Mouse (Mus musculus) neural tube, embryonic 13.5 days (tissue): ENCODE results near the gene Ptk7. TPM values are rescaled to one million over a fixed set of nuclear protein-coding genes. Genes with fewer than 3 reads are reported as not detected.
A peak's percentile ranks its signal among the peaks of the same experiment; 100 is the strongest.

Source experiments
- ATAC-seq: fragments of 200-750 bp; cut with Nextera tagmentation; 2 replicates; pipeline ENCODE4 v1.8.0; 2017; ENCODE audit warnings: low read depth, mild to moderate bottlenecking, moderate TSS enrichment, moderate library complexity
- H3K27ac ChIP-seq: fragments of 300-500 bp; sonication (generic); replicated peaks from 2 replicates; pipeline ENCODE4 v1.5.1; 2015; ENCODE audit warnings: moderate library complexity, mild to moderate bottlenecking, inconsistent platforms
- H3K27me3 ChIP-seq: fragments of 300-500 bp; sonication (generic); 2 replicates; pipeline ENCODE4 v1.6.1; 2015; ENCODE audit warnings: mild to moderate bottlenecking, inconsistent platforms
- H3K36me3 ChIP-seq: fragments of 300-500 bp; sonication (generic); 2 replicates; pipeline ENCODE4 v1.6.1; 2015; ENCODE audit warnings: mild to moderate bottlenecking, inconsistent platforms
- H3K4me1 ChIP-seq: fragments of 300-500 bp; sonication (generic); replicated peaks from 2 replicates; pipeline ENCODE4 v1.6.1; 2015; ENCODE audit warnings: inconsistent platforms
- H3K4me2 ChIP-seq: fragments of 300-500 bp; sonication (generic); 2 replicates; pipeline ENCODE4 v1.6.1; 2015; ENCODE audit warnings: inconsistent platforms, mild to moderate bottlenecking, moderate library complexity
- H3K4me3 ChIP-seq: fragments of 300-500 bp; sonication (generic); 2 replicates; pipeline ENCODE4 v1.5.1; 2015; ENCODE audit warnings: mild to moderate bottlenecking, inconsistent platforms
- H3K9ac ChIP-seq: fragments of 300-500 bp; sonication (generic); 2 replicates; pipeline ENCODE4 v1.6.1; 2015; ENCODE audit warnings: moderate library complexity, mild to moderate bottlenecking, inconsistent platforms
- H3K9me3 ChIP-seq: fragments of 300-500 bp; sonication (generic); 2 replicates; pipeline ENCODE4 v1.6.1; 2016; ENCODE audit warnings: inconsistent platforms
- WGBS: fragments of 180-500 bp; shearing (Covaris S2); methylation state at CpG from one replicate; pipeline ENCODE4 v1.1.7; 2015; 5-methylcytosine and 5-hydroxymethylcytosine counted together
- polyA plus RNA-seq: library from polyadenylated mRNA; unstranded; fragments of >200 nt; fragmentation: Nextera tagmentation; extraction: Ambion mirVana; gene quantifications from 2 replicates; pipeline ENCODE4 v1.2.1, GENCODE M21; 2015

The Ptk7 gene
- polyA plus RNA-seq, 1 experiment from 2014 or later, result 38.7 TPM

GRCm38 (mm10) chr17:46618394-46618768, 10.9 kb downstream of the Ptk7 start:
- no peak overlapping the region for H3K4me3 ChIP-seq
- no peak for ATAC-seq
- H3K27me3 ChIP-seq, result no peaks in the 10 kb centered on the region
- peaks cover 73% of the 10 kb centered on the region for H3K4me1 ChIP-seq
- peak overlapping the region; percentile 60 for H3K9ac ChIP-seq
- no peaks in the 10 kb centered on the region for H3K9me3 ChIP-seq
- 9% methylated on average over 6 of the region's 6 CpGs for WGBS
- H3K27ac ChIP-seq, result peak overlapping the region; percentile 84
- no peaks in the 10 kb centered on the region for H3K36me3 ChIP-seq
- H3K4me2 ChIP-seq, result peak overlapping the region; percentile 36

DNA sequence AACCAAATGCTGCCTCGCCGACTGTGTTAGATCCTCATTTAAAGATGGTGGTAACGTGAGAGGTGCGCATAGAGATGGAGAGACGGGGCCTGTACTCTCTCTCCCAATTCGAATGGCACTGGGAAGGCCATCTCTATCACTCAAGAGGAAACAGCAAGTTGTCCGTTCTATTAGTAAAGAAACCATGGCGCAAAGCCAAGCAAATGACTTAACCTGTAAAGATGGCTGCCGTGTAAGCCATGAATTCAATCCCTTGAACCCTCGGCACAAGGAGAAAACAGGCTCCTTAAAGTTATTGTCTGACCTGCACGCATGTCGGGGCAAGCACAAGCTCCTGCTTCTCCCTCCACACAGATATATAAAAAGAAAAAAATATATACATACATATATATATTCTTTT, 11.5 kb downstream of the Ptk7 start:
- H3K27me3 ChIP-seq, result no peaks in the 10 kb centered on the region
- ATAC-seq, result no peak
- no peak overlapping the region for H3K4me3 ChIP-seq
- H3K9me3 ChIP-seq, result no peaks in the 10 kb centered on the region
- H3K4me1 ChIP-seq, result peaks cover 75% of the 10 kb centered on the region
- H3K27ac ChIP-seq, result peak overlapping the region; percentile 84; the same call in 1 of the 2 replicates
- no peak overlapping the region for H3K9ac ChIP-seq
- no peaks in the 10 kb centered on the region for H3K36me3 ChIP-seq
- H3K4me2 ChIP-seq, result peak overlapping the region; percentile 36
- WGBS, result 29% methylated on average over 12 of the region's 12 CpGs

DNA sequence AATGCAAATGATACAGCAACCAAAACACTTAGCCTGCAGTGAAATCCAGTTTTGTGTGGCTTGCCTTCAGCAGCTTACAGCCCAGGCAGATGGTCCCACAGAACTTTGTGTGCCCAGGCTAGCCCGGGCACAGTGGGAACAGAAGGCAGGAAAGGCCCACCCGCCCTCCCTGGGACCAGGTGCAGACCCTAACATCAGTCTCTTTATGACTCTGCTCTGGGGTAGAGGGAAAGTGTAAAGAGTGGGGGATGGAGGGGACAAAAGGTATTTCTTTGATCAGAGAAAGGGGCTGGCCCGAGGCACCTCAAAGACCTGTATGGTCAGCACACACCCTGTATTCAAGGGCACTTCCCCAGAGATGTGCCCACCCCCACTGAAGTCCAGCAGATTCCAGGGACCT, 16.1 kb downstream of the Ptk7 start:
- Histone ChIP-seq H3K27me3 (no peaks in the 10 kb centered on the region), H3K9ac (no peak overlapping the region), H3K36me3 (no peaks in the 10 kb centered on the region), H3K27ac (no peak overlapping the region), H3K4me2 (no peak overlapping the region), H3K4me1 (peaks cover 65% of the 10 kb centered on the region), H3K9me3 (no peaks in the 10 kb centered on the region), H3K4me3 (no peak overlapping the region)
- WGBS, result 12% methylated on average over 3 of the region's 3 CpGs
- ATAC-seq, result no peak

DNA sequence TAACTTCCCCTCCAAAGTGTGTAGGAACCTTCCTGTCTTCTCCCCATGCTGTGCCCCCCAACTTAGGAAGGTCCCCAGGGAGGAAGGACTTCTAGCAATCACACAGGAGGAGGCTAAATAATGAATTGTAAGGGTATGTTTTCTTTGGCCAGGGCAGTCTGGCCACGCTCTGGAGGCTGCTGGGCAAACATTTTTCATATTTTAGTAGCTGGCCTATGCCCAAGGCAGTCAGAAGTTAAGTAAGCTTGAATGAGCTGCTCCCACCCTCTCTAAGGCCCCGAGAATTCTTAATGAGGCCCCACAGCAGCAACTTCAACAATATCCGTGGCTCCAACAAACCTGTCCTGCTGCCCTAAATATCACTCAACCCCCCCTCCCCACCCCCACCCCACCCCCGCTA, 16.5 kb downstream of the Ptk7 start:
- 13% methylated on average over 4 of the region's 4 CpGs for WGBS

GRCm38 (mm10) chr17:46612189-46612588, 17.1 kb downstream of the Ptk7 start:
- Histone ChIP-seq H3K4me2 (no peak overlapping the region), H3K9me3 (no peaks in the 10 kb centered on the region), H3K4me3 (no peak overlapping the region), H3K9ac (no peak overlapping the region), H3K27ac (no peak overlapping the region), H3K27me3 (no peaks in the 10 kb centered on the region), H3K36me3 (no peaks in the 10 kb centered on the region), H3K4me1 (peaks cover 65% of the 10 kb centered on the region)
- no peak for ATAC-seq
- 42% methylated on average over 2 of the region's 2 CpGs for WGBS

More for the DNA sequence above, 16.5 kb downstream of the Ptk7 start:
- no peak overlapping the region for H3K9ac ChIP-seq
- H3K27ac ChIP-seq, result no peak overlapping the region
- 0 out of 2 replicates have a peak overlapping the region, but pooled peaks have one; percentile 6 for H3K4me2 ChIP-seq
- H3K4me1 ChIP-seq, result peaks cover 65% of the 10 kb centered on the region
- ATAC-seq, result no peak
- H3K27me3 ChIP-seq, result no peaks in the 10 kb centered on the region
- H3K4me3 ChIP-seq, result no peak overlapping the region
- H3K36me3 ChIP-seq, result no peaks in the 10 kb centered on the region
- no peaks in the 10 kb centered on the region for H3K9me3 ChIP-seq

DNA sequence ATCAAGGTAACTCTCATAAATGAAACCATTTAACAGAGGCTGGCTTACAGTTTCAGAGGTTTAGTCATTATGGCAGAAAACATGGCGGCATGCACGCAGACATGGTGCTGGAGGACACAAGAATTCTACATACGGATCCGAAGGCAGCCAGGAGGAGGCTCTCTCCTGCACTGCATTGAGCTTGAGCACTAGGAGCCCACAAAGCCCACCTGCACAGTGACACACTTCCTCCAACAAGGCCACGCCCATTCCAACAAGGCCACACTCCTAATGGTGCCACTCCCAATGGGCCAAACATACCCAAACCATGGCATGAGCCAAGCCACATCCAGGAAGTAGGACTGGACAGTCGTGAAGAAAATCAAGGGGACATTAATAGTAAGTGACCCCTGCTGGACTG, 18.0 kb downstream of the Ptk7 start:
- Histone ChIP-seq H3K36me3 (no peaks in the 10 kb centered on the region), H3K4me1 (peaks cover 63% of the 10 kb centered on the region), H3K27ac (no peak overlapping the region), H3K9ac (no peak overlapping the region), H3K27me3 (no peaks in the 10 kb centered on the region), H3K4me3 (no peak overlapping the region), H3K9me3 (no peaks in the 10 kb centered on the region), H3K4me2 (no peak overlapping the region)
- ATAC-seq, result no peak
- WGBS, result 97% methylated on average over 6 of the region's 6 CpGs

DNA sequence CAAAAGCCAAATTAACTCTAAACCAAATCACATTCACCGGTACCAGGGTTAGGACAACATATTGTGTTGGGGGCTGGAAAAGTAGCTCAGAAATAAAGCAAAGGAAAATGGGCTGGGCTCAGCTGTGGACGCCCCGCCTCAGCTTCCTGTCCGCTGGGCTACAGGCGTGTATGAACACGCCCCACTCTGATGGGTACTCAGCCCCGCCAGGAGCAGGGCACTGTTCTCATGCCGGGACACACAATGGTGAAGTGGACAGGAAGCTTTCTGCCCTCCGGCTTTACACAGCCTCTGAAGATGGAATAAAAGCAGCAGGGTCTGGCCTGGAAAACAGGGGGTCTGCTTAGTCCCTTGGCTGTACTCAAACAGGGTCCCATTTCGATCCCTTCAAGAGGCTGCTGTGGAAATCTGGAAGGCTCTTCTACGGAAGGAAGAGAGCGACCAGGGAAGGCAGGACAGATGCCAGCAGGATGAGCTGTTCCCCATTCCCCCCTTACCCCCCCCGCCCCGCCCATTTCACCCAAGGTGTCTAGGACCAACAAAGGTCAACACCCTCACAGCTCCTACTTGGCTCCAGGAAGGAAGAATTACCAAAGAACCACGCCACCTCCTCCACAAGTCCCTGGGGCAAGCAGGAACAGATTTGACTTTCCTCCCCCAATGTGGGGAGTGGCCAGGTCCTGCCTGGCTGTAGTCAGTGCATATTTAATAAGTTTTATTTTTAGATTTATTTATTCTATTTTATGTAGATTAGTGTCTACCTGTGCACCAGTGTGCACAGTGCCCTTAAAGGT, 19.4 kb downstream of the Ptk7 start:
- no peaks in the 10 kb centered on the region for H3K36me3 ChIP-seq
- no peak overlapping the region for H3K4me3 ChIP-seq
- no peaks in the 10 kb centered on the region for H3K27me3 ChIP-seq
- no peak overlapping the region for H3K9ac ChIP-seq
- H3K4me1 ChIP-seq, result peaks cover 76% of the 10 kb centered on the region
- H3K4me2 ChIP-seq, result 0 out of 2 replicates have a peak overlapping the region, but pooled peaks have one; percentile 11
- 48% methylated on average over 15 of the region's 15 CpGs for WGBS
- no peaks in the 10 kb centered on the region for H3K9me3 ChIP-seq
- 0 out of 2 replicates have a peak overlapping the region, but pooled peaks have one; percentile 5 for H3K27ac ChIP-seq
- ATAC-seq, result 0 out of 2 replicates have a peak, but pooled peaks have one; percentile 33

DNA sequence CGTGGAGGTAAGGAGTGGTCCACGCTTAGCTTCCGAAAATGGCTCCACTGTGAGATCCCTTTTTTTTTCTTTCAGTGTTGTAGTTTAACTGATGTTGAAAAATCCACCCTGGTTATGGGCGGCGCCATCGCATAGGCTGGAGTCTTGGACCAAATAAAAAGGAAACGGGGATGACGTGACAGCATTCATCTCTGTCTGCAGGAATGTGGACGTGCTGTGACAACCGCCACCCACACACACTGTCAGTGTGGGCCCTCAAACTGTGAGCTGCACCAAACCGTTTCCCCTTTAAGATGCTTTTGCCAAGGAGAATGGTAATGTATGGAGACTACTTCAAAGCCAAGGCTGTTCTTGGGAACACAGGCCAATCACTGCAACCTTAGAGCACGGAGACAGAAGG, 23.3 kb downstream of the Ptk7 start:
- H3K36me3 ChIP-seq, result no peaks in the 10 kb centered on the region
- no peak overlapping the region for H3K4me2 ChIP-seq
- H3K27ac ChIP-seq, result 0 out of 2 replicates have a peak overlapping the region, but pooled peaks have one; percentile 74
- no peak overlapping the region for H3K4me3 ChIP-seq
- no peaks in the 10 kb centered on the region for H3K27me3 ChIP-seq
- H3K9me3 ChIP-seq, result no peaks in the 10 kb centered on the region
- no peak overlapping the region for H3K9ac ChIP-seq
- WGBS, result 86% methylated on average over 12 of the region's 12 CpGs
- H3K4me1 ChIP-seq, result peaks cover 55% of the 10 kb centered on the region
- no peak for ATAC-seq

GRCm38 (mm10) chr17:46605126-46605525, 24.2 kb downstream of the Ptk7 start:
- ATAC-seq, result no peak
- no peak overlapping the region for H3K4me3 ChIP-seq
- H3K4me1 ChIP-seq, result peaks cover 48% of the 10 kb centered on the region
- H3K27me3 ChIP-seq, result no peaks in the 10 kb centered on the region
- 0 out of 2 replicates have a peak overlapping the region, but pooled peaks have one; percentile 13 for H3K4me2 ChIP-seq
- no peaks in the 10 kb centered on the region for H3K9me3 ChIP-seq
- 45% methylated on average over 5 of the region's 5 CpGs for WGBS
- H3K9ac ChIP-seq, result peak overlapping the region; percentile 52; the same call in 1 of the 2 replicates
- no peaks in the 10 kb centered on the region for H3K36me3 ChIP-seq
- H3K27ac ChIP-seq, result peak overlapping the region; percentile 74

DNA sequence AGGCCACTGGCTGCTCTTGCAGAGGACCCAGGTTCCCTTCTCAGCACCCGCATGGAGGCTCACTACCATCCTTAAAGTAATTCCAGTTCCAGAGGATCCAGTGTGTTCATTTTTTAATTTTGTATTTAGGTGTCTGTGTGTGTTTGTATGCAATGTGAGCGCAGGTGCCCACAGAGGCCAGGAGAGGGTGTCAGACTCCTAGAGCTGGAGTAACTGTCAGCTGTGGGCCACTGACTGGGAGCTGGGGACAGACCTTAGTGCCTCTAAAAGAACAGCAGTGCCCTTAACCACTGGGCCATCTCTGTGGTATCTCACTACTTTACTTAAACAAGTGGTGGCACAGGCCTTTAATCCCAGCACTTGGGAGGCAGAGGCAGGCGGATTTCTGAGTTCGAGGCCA, 26.1 kb downstream of the Ptk7 start:
- Histone ChIP-seq H3K4me1 (peaks cover 35% of the 10 kb centered on the region), H3K27me3 (no peaks in the 10 kb centered on the region), H3K9ac (no peak overlapping the region), H3K27ac (0 out of 2 replicates have a peak overlapping the region, but pooled peaks have one; percentile 3), H3K4me2 (no peak overlapping the region), H3K4me3 (no peak overlapping the region), H3K9me3 (no peaks in the 10 kb centered on the region), H3K36me3 (no peaks in the 10 kb centered on the region)
- no peak for ATAC-seq
- 96% methylated on average over 4 of the region's 4 CpGs for WGBS

- H3K4me1 ChIP-seq, result peaks cover 25% of the 10 kb centered on the region
- H3K4me3 ChIP-seq, result no peak overlapping the region
- H3K9ac ChIP-seq, result no peak overlapping the region
- no peaks in the 10 kb centered on the region for H3K9me3 ChIP-seq
- no peak for ATAC-seq
- no peaks in the 10 kb centered on the region for H3K27me3 ChIP-seq
- WGBS, result 72% methylated on average over 9 of the region's 9 CpGs
- H3K4me2 ChIP-seq, result no peak overlapping the region
- peak overlapping the region; percentile 42; the same call in 1 of the 2 replicates for H3K27ac ChIP-seq
- peaks cover 1% of the 10 kb centered on the region; the same call in 1 of the 2 replicates for H3K36me3 ChIP-seq
Observed at GRCm38 (mm10) chr17:46602212-46602611, 27.1 kb downstream of the Ptk7 start.

DNA sequence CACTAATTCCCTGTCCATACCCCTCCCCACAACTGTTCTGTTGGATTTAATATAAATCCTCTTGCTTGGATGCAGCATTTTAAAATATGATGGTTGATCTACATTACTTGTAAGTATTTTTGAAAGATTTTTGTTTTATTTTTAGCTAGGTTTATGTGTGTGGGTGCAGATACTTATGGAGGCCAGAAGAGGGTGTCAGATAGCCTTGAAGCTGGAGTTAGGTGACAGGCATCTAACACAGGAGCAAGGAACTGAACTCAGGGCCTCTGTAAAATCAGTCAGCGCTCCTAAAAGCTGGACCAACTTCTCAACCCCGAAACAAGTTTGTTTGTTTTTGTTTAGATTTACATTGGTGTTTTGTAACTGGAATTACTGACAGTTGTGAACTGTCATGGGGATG, 28.7 kb downstream of the Ptk7 start:
- Histone ChIP-seq H3K9me3 (no peaks in the 10 kb centered on the region), H3K4me3 (no peak overlapping the region), H3K9ac (no peak overlapping the region), H3K36me3 (peaks cover 8% of the 10 kb centered on the region; the same call in 1 of the 2 replicates), H3K27me3 (no peaks in the 10 kb centered on the region), H3K4me1 (peaks cover 17% of the 10 kb centered on the region), H3K27ac (no peak overlapping the region), H3K4me2 (no peak overlapping the region)
- no peak for ATAC-seq
- WGBS, result 88% methylated on average over 2 of the region's 2 CpGs
